Mouse (Mus musculus) liver, postnatal 0 days (tissue): ENCODE measurements around the gene Tamm41. TPM values are rescaled to one million over a fixed set of nuclear protein-coding genes. Genes with fewer than 3 reads are reported as not detected.

Experiments
- ATAC-seq: fragments of 200-750 bp; cut with Nextera tagmentation; 2 replicates; pipeline ENCODE4 v1.8.0; 2017; ENCODE audit warnings: mild to moderate bottlenecking, moderate library complexity
- DNase-seq: peaks from one replicate; pipeline ENCODE4 v3.0.0-alpha.2; 2016
- H3K27ac ChIP-seq: fragments of 300-500 bp; sonication (generic); 2 replicates; pipeline ENCODE4 v1.5.1; 2014; ENCODE audit warnings: antibody characterized with exemption, moderate library complexity, mild to moderate bottlenecking, low read depth
- H3K27me3 ChIP-seq: fragments of 300-500 bp; sonication (generic); 2 replicates; pipeline ENCODE4 v1.6.1; 2014; ENCODE audit warnings: low read length, control low read depth, mixed read lengths; ENCODE audit not compliant: insufficient read depth
- H3K36me3 ChIP-seq: fragments of 300-500 bp; sonication (generic); replicated peaks from 2 replicates; pipeline ENCODE4 v1.6.1; 2014; ENCODE audit warnings: mild to moderate bottlenecking, control low read depth, low read length, moderate library complexity, mixed read lengths; ENCODE audit not compliant: insufficient read depth
- H3K4me1 ChIP-seq: fragments of 300-500 bp; sonication (generic); 2 replicates; pipeline ENCODE4 v1.6.1; 2014; ENCODE audit warnings: antibody characterized with exemption, mild to moderate bottlenecking, control low read depth; ENCODE audit not compliant: insufficient read depth
- H3K4me2 ChIP-seq: fragments of 300-500 bp; sonication (generic); 2 replicates; pipeline ENCODE4 v1.6.1; 2014; ENCODE audit warnings: low read depth, mild to moderate bottlenecking, low read length, moderate library complexity, mixed read lengths
- H3K4me3 ChIP-seq: fragments of 300-500 bp; sonication (generic); 2 replicates; pipeline ENCODE4 v1.5.1; 2014; ENCODE audit warnings: low read depth, low read length
- H3K9ac ChIP-seq: fragments of 300-500 bp; sonication (generic); replicated peaks from 2 replicates; pipeline ENCODE4 v1.6.1; 2014; ENCODE audit warnings: mild to moderate bottlenecking, moderate library complexity
- H3K9me3 ChIP-seq: fragments of 300-500 bp; sonication (generic); 2 replicates; pipeline ENCODE4 v1.6.1; 2016; ENCODE audit warnings: mild to moderate bottlenecking, control low read depth, low read length, mixed read lengths
- CTCF ChIP-seq: sonication (generic); IDR thresholded peaks from 2 replicates; pipeline ENCODE4 v1.5.1; 2016; ENCODE audit warnings: antibody characterized with exemption, low read depth
- EP300 ChIP-seq: IDR thresholded peaks from 2 replicates; pipeline ENCODE4 v1.6.1; 2016; ENCODE audit warnings: antibody characterized with exemption, low read depth, mild to moderate bottlenecking
- WGBS: fragments of 180-500 bp; shearing (Covaris S2); extraction: QIAGEN DNeasy Blood & Tissue Kit; methylation state at CpG from one replicate; pipeline ENCODE4 v1.1.7; 2014; ENCODE audit not compliant: insufficient replicate concordance; 5-methylcytosine and 5-hydroxymethylcytosine counted together
- polyA plus RNA-seq: library from polyadenylated mRNA; unstranded; fragments of >200 nt; fragmentation: Nextera tagmentation; extraction: Ambion mirVana; gene quantifications from 2 replicates; pipeline ENCODE4 v1.2.1, GENCODE M21; 2015

The Tamm41 gene
- polyA plus RNA-seq, 1 experiment from 2014 or later: 18.4 TPM

- ATAC-seq (no peak), DNase-seq (no peak)
- H3K9me3 ChIP-seq: no peaks in the 10 kb centered on the region
- H3K4me2 ChIP-seq: no peak overlapping the region
- no peaks in the 10 kb centered on the region for H3K36me3 ChIP-seq
- H3K27ac ChIP-seq: no peak overlapping the region
- H3K9ac ChIP-seq: no peak overlapping the region
- WGBS: 58% methylated on average over 1 of the region's 1 CpGs
- no peak overlapping the region for H3K4me3 ChIP-seq
- peaks cover 23% of the 10 kb centered on the region for H3K27me3 ChIP-seq
- peaks cover 12% of the 10 kb centered on the region for H3K4me1 ChIP-seq
- TF ChIP-seq CTCF (no peak), EP300 (no peak)
Observed at GRCm38 (mm10) chr6:114972988-114973387, 64.7 kb downstream of the Tamm41 start.

GRCm38 (mm10) chr6:114970895-114971294, 66.8 kb downstream of the Tamm41 start:
- peaks cover 33% of the 10 kb centered on the region for H3K27me3 ChIP-seq

GRCm38 (mm10) chr6:114970386-114970785, 67.3 kb downstream of the Tamm41 start:
- H3K9me3 ChIP-seq: no peaks in the 10 kb centered on the region
- H3K4me1 ChIP-seq: peaks cover 12% of the 10 kb centered on the region
- peaks cover 33% of the 10 kb centered on the region for H3K27me3 ChIP-seq
- ATAC-seq: no peak
- 25% methylated on average over 6 of the region's 6 CpGs for WGBS
- no peak for TF ChIP-seq EP300
- TF ChIP-seq CTCF: no peak
- no peaks in the 10 kb centered on the region for H3K36me3 ChIP-seq
- no peak overlapping the region for H3K27ac ChIP-seq
- H3K4me2 ChIP-seq: no peak overlapping the region
- no peak overlapping the region for H3K9ac ChIP-seq
- no peak overlapping the region for H3K4me3 ChIP-seq
- no peak for DNase-seq

More at GRCm38 (mm10) chr6:114970895-114971294, 66.8 kb downstream of the Tamm41 start:
- Histone ChIP-seq H3K9ac (no peak overlapping the region), H3K36me3 (no peaks in the 10 kb centered on the region), H3K27ac (no peak overlapping the region), H3K4me3 (no peak overlapping the region), H3K4me1 (peaks cover 12% of the 10 kb centered on the region), H3K4me2 (no peak overlapping the region), H3K9me3 (no peaks in the 10 kb centered on the region)
- TF ChIP-seq EP300 (no peak), CTCF (peak; percentile 48)
- DNase-seq: no peak
- no peak for ATAC-seq
- WGBS: 56% methylated on average over 5 of the region's 5 CpGs

GRCm38 (mm10) chr6:114969213-114970120, 68.2 kb downstream of the Tamm41 start, which contains the start of gene Vgll4:
Vgll4 (minus strand) TSS chr6:114969994.
- no peaks in the 10 kb centered on the region for H3K36me3 ChIP-seq
- no peak within 1 kb of the TSS for H3K27ac ChIP-seq
- peak within 1 kb of the TSS; percentile 55 for H3K4me3 ChIP-seq
- no peak for TF ChIP-seq EP300
- peak; percentile 2; the same call in 1 of the 2 replicates for TF ChIP-seq CTCF
- ATAC-seq (peak; percentile 67), DNase-seq (peak; percentile 53)
- H3K4me2 ChIP-seq: peak within 1 kb of the TSS; percentile 95
- H3K27me3 ChIP-seq: peaks cover 36% of the 10 kb centered on the region
- H3K4me1 ChIP-seq: peaks cover 12% of the 10 kb centered on the region
- no peaks in the 10 kb centered on the region for H3K9me3 ChIP-seq
- H3K9ac ChIP-seq: peak within 1 kb of the TSS; percentile 45; the same call in 1 of the 2 replicates
- under 1% methylated on average over 76 of the region's 79 CpGs for WGBS

GRCm38 (mm10) chr6:114968361-114969212, 69.1 kb downstream of the Tamm41 start:
- Histone ChIP-seq H3K4me2 (peak overlapping the region; percentile 95), H3K9me3 (no peaks in the 10 kb centered on the region), H3K27me3 (peaks cover 36% of the 10 kb centered on the region), H3K9ac (peak overlapping the region; percentile 45), H3K4me3 (peak overlapping the region; percentile 55), H3K4me1 (peaks cover 12% of the 10 kb centered on the region), H3K27ac (no peak overlapping the region), H3K36me3 (no peaks in the 10 kb centered on the region)
- ATAC-seq (peak; percentile 83), DNase-seq (peak; percentile 76)
- TF ChIP-seq CTCF (no peak), EP300 (no peak)
- under 1% methylated on average over 57 of the region's 82 CpGs for WGBS

GRCm38 (mm10) chr6:114967623-114968022, 70.1 kb downstream of the Tamm41 start:
- Histone ChIP-seq H3K9me3 (no peaks in the 10 kb centered on the region), H3K4me1 (peaks cover 12% of the 10 kb centered on the region), H3K27me3 (peaks cover 36% of the 10 kb centered on the region), H3K27ac (no peak overlapping the region), H3K4me3 (no peak overlapping the region), H3K9ac (no peak overlapping the region), H3K4me2 (no peak overlapping the region), H3K36me3 (no peaks in the 10 kb centered on the region)
- no peak for TF ChIP-seq EP300
- ATAC-seq: no peak
- 60% methylated on average over 12 of the region's 12 CpGs for WGBS
- DNase-seq: no peak
